Mouse (Mus musculus): ENCODE data around the gene Glrp1.

Gene Glrp1

GRCm38 (mm10) chr1:88492415-88492814, 17.5 kb downstream of the Glrp1 start:
- no peak for DNase-seq (ENCODE audit: low spot score)

- no peak for DNase-seq (ENCODE audit: low spot score)
These were observed 18.1 kb downstream of the Glrp1 start for GRCm38 (mm10) chr1:88491617-88492378.

DNA sequence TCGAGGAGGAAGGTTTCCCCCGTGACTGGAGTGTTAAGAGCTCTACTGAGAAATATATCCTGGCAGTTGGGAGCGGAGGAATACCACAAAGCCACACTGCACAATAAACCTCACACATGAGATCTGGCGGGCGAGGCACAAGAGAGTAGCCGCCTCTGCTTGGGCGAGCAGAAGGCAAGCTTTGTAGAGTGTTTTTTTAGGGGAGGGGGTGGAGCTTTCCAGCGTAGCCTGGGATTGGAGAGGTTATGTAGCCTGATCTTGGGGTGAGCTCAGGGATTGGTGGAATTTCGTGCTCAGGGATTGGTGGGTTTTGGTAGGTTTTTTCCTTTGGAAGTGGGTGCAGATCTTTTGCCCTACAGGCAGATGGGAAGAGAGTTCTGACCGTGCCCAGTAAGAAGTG, 19.7 kb downstream of the Glrp1 start:
- DNase-seq (ENCODE audit: low spot score), result no peak

DNA sequence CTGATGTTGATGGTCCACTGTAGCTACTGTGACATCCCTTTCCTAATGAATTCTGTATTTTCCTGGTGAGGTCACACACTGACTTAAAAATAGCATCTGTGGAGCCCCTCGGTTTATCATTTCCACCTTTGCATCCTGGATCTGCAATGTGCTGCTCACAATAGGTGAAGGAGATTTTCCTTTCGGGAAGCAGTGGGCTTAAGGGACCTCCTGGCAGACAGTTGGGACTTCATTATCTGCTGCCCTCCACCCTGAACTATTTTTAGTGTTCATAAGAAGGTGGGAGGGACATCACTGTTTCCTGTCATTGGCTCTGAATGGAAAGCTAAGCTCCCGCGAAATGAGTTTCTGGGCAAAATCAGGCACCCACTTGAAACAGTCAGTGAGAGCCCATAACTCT, 20.9 kb downstream of the Glrp1 start:
- DNase-seq (ENCODE audit: low spot score), result no peak

GRCm38 (mm10) chr1:88486336-88486735, 23.5 kb downstream of the Glrp1 start:
- DNase-seq (ENCODE audit: low spot score), result no peak

GRCm38 (mm10) chr1:88484059-88484458, 25.8 kb downstream of the Glrp1 start:
- DNase-seq (ENCODE audit: low spot score), result no peak

DNA sequence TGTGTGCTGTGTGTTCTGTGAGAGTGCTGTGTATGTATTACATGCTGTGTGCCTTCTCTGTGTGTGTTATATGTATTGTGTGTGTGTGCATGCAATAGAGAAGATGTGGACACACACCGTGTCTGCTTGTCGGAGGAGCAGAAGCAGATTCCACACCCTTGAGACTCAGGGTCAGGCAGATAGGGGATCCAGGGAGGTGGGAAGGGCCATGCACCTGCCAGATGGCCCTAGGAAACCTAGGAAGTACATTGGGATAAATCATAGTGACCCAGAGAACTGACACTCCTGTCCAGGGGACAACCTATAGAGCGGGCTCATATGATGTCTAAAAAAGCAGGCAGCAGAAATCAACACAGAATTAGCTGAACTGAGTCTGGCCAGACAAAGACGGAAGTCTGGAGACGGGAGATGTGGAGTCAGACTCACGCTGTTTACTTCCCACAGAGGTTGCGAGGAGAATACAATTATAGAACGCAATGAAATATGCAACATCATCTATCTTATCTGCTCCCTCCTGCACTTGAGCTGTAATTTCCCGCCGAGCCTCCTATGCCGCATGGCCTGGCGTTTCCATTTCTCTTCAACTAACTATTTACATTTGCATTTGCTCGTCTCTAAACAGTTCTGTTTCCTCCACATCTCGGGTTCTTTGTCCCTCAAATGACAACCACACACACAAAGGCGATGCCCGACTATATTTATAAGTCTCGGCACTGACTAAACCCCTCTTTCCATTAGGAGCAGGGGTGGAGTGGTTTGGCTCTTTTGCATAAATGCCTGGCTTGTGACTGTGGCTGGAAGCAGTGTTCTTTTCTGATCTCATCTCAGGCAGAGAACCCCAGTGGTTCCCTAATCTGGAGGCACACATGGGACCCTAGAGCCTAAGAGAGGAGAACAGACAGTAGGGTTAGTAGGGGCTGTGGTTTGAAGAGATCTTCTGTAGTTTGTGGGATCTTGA, 27.4 kb downstream of the Glrp1 start:
- DNase-seq (ENCODE audit: low spot score), result no peak

GRCm38 (mm10) chr1:88480594-88480993, 29.3 kb downstream of the Glrp1 start:
- DNase-seq (ENCODE audit: low spot score), result no peak

DNA sequence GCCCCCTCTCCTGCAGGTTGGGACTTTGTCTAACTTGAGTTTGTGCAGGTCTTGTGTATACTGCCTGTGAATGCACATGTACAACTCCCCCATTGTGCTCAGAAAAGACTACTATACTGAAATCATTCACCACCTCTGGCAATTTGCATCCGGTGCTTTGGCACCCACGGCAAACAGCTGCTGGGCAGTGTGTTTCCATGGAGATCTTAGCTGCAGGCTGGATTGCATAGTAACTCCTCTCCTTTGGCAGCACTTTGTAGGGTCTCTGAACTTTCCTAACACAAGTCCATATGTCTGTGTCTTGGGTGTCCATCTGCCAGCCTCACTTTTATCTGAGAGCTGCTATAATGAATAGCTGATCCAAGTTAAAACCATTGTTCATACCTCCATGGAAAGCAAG, 31.7 kb downstream of the Glrp1 start:
- DNase-seq (ENCODE audit: low spot score), result no peak

DNA sequence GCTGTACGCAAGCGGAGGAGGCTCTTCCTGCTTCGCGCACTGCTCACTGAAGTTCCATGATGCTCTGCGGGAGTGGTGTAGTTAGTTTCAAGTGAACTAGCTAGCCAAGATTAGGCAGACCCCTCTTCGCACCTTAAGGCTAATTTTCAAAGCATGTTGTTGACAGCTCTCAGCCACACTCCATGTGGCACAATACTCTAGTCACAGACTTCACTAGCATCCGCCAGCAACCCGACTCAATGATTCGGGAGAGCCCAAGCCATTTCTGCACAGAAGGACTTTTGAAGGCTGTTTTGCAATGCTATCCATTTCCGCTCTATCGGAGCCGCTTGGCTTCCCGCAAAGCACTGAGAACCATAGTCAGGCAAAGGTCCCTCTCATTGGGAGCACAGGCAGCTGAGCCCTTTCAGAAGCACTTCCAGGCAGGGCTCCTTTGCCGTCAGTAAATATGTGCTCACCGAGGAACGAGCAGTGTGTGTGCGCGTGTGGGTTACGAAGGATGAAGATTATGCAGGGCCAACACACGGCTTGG, 33.2 kb downstream of the Glrp1 start:
- DNase-seq (ENCODE audit: low spot score), result no peak

- peak; percentile 15 for DNase-seq (ENCODE audit: low spot score)
These were observed 34.3 kb downstream of the Glrp1 start for GRCm38 (mm10) chr1:88475502-88475953.

DNA sequence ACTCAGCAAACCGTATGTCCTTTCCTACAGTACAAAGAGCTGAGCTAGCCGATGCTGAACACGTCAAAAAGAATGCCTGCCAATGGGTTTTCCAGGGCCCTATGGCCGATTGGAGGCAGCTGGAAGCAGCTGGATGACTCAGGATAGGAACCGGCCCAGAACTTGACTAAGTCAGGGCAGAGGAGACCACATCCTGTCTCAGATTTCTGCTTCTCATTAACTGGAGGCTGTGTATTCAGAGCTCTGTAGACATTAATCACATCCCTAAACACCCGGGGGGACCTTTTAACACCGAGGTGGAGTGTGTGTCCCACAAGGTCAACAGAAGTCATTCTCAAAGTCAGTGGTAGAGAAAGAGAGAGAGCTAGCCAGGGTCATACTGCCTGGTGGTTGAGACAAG, 35.3 kb downstream of the Glrp1 start:
- DNase-seq (ENCODE audit: low spot score), result peak; percentile 18

DNA sequence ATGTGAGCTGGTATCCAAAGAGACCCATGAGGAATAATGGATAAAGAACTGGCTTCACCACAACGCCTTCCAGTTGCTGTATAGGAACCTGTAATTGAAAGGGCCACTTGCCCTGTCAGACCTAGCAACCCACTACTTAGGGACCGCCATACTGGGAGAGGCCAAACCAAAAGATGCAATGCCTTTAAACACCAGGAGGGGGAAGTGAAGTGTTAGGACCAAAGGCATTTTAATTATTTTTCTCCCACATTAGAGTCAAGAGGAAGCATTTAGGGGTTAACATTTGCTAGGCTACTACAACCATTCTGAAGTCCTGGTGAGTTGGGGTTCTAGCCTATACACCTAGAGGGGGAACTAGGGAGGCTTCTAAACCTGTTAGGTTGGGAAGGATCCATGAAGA, 36.0 kb downstream of the Glrp1 start:
- DNase-seq (ENCODE audit: low spot score), result no peak

- DNase-seq (ENCODE audit: low spot score), result no peak
These were observed 37.6 kb downstream of the Glrp1 start for GRCm38 (mm10) chr1:88472258-88472657.

- DNase-seq (ENCODE audit: low spot score), result no peak
These were observed 40.1 kb downstream of the Glrp1 start for GRCm38 (mm10) chr1:88469746-88470145.

- no peak for DNase-seq (ENCODE audit: low spot score)
These were observed 41.5 kb downstream of the Glrp1 start for GRCm38 (mm10) chr1:88468335-88468734.

DNA sequence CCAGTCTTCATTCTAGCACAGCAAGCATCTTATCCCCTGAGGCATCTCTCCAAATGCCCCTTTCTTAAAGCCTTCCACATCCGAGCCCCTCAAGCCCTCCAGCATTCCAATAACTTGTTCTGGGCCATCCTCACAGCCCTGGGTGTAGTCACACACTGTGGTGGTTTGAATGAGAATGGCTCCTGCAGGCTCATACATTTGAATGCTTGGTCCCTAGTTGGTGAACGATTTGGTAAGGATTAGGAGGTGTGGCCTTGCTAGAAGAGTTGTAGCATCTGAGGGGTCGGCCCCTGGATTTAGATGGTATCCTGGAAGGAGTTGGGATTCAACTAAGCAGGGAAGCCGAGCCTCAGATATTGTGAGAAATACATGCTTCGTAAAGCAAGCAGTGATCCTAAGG, 42.0 kb downstream of the Glrp1 start:
- no peak for DNase-seq (ENCODE audit: low spot score)

GRCm38 (mm10) chr1:88466325-88467064, 43.4 kb downstream of the Glrp1 start:
- DNase-seq (ENCODE audit: low spot score), result no peak

GRCm38 (mm10) chr1:88465722-88466121, 44.1 kb downstream of the Glrp1 start:
- DNase-seq (ENCODE audit: low spot score), result no peak

- DNase-seq (ENCODE audit: low spot score), result no peak
These were observed 45.6 kb downstream of the Glrp1 start for GRCm38 (mm10) chr1:88464109-88464905.

GRCm38 (mm10) chr1:88463241-88463640, 46.6 kb downstream of the Glrp1 start:
- no peak for DNase-seq (ENCODE audit: low spot score)

All from ovary, adult 18-20 months (tissue).